Mouse (Mus musculus) central nervous system, embryonic 18 days (tissue): Measurements from ENCODE around the gene Lsm2. TPM values are rescaled to one million over a fixed set of nuclear protein-coding genes. Genes with fewer than 3 reads are reported as not detected.

Experiments used
- polyA plus RNA-seq: library from polyadenylated mRNA; depleted of rRNA; stranded (reverse); fragments of >200 nt; gene quantifications from 2 replicates; pipeline ENCODE4 v1.2.3, GENCODE M21; 2012; rRNA removed

Gene Lsm2
- 93.6 and 101 TPM in 2 replicates for polyA plus RNA-seq

DNA sequence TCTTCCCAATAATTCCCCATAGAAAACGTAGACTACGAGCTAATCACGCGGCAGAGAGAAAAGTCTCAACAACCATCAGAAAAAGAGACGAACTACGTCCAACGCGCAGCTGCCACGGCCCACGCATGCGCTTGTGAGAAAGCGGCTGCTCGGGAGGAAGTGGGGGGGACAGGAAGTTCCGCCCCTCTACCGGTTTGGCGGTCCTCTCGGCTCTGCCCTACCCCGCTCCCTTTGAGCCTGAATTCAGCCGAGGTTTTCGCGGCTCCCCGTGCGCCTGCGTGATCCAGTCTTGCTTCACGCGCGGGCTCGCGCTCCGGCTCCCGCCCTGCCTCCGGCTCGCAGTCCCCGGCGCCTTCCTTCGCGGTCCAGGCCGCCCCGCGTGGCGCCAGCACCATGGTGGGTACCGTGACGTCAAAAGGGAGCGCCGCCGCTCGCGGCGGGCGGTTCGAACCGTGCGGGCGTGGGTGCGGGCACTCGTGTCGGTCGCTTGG lies at the start of gene Lsm2:
TSS of gene Lsm2 (plus strand) at position 173 of the 491 bp plus-strand sequence.

DNA sequence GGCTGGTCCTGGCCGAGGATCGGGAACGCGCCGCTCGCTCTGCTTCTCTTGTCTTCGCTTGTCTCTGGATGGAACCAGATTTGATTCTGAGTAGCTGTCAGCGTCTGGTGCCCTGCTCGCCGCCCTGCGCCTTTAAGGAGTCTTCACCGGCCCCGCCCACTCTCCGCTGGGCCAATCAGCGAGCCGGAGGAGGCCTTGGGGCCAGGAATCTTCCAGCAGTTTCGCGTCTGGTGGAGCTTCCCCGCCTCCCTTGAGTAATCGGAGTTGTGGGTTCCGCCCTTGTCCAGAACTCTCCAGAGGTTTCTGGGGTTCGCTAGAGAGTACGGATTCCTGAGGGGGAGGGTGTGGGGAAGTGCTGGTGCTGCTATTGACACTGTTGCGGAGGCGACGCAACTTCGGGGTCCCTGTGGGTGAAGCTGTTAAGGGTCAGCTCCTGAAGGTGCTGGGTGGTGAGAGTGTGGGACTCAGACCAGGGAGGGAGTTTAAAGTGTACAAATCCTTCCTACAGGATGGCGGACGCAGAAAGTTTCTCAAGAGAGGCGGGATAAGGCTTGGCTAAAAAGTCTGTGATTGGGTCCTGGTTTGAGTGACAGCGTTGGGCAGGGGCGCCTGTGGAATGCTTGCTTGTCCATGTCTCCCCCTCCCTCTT lies 22.4 kb upstream of the Lsm2 start, which contains the start of gene Hspa1b:
TSS of gene Hspa1b (minus strand) at position 109 of the 649 bp plus-strand sequence.

DNA sequence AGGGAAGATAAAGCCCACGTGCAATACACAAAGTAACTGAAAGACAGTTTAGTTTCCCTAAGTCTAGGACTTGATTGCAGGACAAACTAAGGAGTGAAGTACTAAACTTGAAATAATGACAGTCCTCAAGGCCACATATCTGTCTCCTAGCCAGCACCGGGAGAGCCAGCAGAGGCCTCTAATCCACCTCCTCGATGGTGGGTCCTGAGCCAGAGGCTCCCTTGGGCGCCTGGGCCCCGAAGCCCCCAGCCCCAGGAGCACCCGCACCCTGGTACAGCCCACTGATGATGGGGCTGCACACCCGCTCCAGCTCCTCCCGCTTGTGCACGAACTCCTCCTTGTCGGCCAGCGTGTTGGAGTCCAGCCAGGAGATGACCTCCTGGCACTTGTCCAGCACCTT lies 11.8 kb upstream of the Lsm2 start, which contains the start of gene Gm20481:
TSS of gene Gm20481 (plus strand) at position 91 of the 400 bp plus-strand sequence.

DNA sequence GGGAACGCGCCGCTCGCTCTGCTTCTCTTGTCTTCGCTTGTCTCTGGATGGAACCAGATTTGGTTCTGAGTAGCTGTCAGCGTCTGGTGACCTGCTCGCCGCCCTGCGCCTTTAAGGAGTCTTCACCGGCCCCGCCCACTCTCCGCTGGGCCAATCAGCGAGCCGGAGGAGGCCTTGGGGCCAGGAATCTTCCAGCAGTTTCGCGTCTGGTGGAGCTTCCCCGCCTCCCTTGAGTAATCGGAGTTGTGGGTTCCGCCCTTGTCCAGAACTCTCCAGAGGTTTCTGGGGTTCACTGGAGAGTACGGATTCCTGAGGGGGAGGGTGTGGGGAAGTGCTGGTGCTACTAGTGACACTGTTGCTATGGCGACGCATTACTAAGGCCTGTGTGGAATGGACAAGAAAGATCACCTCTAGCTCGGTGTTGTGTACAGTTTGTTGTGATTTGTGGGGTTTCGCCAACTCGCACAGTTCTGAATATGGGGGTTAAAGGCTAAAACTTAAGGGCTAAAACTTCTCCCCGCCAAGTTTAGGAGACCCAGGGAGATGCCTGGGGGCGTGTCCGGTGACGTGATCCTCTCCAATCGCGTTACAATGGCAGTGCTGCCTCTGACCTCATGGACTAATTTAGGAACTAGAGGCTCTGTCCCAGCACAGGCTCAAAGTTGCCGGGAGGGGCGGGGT lies 9.5 kb upstream of the Lsm2 start, which contains the start of the genes Hspa1a and Hspa1l:
TSS of gene Hspa1a (minus strand) at position 88 of the 681 bp plus-strand sequence.
TSS of gene Hspa1l (plus strand) at position 635 of the 681 bp plus-strand sequence.

DNA sequence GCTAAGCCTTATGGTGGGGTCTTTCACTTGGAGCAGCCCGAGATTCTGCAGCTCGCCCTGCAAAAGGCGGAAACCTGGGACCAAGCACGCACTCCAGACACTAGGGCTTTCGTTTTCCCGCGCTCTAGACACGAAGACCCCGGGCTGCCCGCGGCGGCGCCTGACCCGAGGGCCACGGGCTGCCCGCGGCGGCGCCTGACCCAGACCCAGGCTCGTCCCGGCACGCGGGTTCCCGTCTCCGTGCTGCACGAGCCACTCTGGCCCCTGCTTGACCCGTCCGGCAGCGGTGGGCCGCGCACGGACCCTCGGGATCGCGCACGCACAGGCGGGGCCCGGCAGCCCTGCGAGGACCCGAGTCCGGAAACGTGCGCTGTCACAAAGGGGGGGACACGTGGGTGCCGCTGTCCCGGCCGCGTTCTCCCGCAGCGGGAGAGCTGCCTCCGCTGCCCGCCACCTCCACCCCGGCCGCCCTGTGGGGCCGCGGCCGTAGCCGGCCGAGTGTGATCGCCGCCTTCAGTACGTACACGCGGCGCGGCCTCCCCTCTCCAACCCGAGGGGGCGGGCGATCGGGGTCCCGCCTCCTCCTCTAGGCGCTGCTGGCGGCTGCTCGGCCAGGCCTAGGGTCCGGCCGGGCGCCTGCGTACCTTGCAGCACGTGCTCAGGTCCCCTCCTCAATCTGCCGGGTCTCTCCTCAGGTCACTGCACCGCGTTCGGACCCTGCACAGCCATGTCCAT lies 19.2 kb downstream of the Lsm2 start, which contains the start of gene Vars:
TSS of gene Vars (plus strand) at position 271 of the 735 bp plus-strand sequence.

DNA sequence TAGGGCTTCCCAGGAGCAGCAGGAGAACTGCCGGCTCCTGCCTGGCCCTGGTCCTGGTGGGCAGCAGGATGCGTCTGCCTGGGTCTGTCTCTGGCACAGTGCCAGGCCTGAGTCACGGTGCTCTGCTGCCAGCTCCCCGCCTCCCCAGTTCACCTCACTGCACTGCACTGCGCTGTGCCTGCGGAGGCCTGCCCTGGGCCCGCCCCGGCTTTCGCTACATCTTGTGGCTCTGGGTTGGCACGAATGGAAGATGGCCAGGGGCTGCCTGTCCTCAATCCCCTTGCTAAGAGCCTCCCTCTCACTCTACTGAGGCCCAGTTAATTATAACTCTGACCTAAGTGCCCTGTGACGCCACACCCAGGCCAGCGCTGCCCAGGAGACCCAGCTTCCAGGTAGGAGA lies 34.7 kb downstream of the Lsm2 start, which contains the start of gene Vwa7:
TSS of gene Vwa7 (plus strand) at position 204 of the 400 bp plus-strand sequence.

DNA sequence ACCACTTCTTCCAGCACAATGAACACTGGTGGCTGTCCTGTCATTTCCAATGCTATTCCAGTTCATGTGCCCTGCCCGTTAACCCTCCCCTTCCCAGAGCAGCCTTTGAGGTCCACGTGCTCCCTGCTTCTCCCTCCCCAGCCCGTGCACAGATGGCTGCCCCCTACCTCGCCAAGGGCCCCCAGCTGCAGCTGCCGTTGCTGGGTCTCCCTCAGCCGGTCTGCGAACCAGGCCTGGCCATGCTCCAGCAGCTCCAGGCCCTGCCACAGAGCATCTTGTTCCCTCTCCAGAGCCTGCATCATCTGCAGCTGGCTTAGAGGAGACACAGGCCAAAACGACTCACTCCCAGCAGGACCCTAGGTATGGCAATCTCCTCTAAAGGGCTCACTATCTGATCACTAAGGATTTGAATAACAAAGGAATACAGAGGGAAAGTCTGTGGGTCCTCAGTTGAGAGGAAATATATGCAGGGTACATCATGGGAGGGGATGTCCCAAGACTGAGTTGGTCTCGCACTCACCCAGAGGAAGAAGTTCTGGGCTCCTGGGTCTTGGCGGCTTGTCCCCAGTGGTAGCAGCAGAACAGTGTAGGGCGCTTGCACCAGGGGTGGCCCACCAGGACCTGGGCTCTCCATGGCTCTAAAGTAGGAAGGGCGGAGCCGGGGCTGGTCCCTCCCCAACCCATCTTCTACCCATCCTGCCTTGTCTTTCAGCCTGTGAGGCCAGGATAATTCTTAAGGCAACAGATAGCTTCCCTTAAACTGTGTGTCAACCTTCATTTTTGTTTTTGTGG lies 45.8 kb downstream of the Lsm2 start, which contains the start of gene Sapcd1:
TSS of gene Sapcd1 (minus strand) at position 740 of the 792 bp plus-strand sequence.

Other genes with a start within 250 kb of the Lsm2 start
- 0.63 and 1.0 TPM in 2 replicates for gene C4b, start 238.0 kb upstream of the Lsm2 start, polyA plus RNA-seq
- 0.08 TPM in 1 of 2 replicates, not detected in the other for gene Cyp21a1, start 177.3 kb upstream of the Lsm2 start, polyA plus RNA-seq
- gene Stk19, start 144.9 kb upstream of the Lsm2 start, polyA plus RNA-seq = 75.7 and 76.3 TPM in 2 replicates
- gene Dxo, start 144.8 kb upstream of the Lsm2 start, polyA plus RNA-seq = 61.1 and 67.6 TPM in 2 replicates
- 89.7 and 90.9 TPM in 2 replicates for gene Skiv2l, start 131.7 kb upstream of the Lsm2 start, polyA plus RNA-seq
- gene Nelfe, start 131.5 kb upstream of the Lsm2 start, polyA plus RNA-seq = 50.7 and 54.7 TPM in 2 replicates
- 0.29 and 2.0 TPM in 2 replicates for gene Cfb, start 119.3 kb upstream of the Lsm2 start, polyA plus RNA-seq
- 73.3 and 74.1 TPM in 2 replicates for gene Zbtb12, start 102.4 kb upstream of the Lsm2 start, polyA plus RNA-seq
- gene Gm20547, start 99.8 kb upstream of the Lsm2 start, polyA plus RNA-seq = 0.29 TPM in 1 of 2 replicates, not detected in the other
- 2.4 and 3.2 TPM in 2 replicates for gene C2, start 83.6 kb upstream of the Lsm2 start, polyA plus RNA-seq
- gene Ehmt2, start 83.4 kb upstream of the Lsm2 start, polyA plus RNA-seq = 311 and 328 TPM in 2 replicates
- gene Slc44a4, start 67.4 kb upstream of the Lsm2 start, polyA plus RNA-seq = 0.04 and 0.06 TPM in 2 replicates
- gene Neu1, start 50.6 kb upstream of the Lsm2 start, polyA plus RNA-seq = 30.5 and 30.9 TPM in 2 replicates
- gene Hspa1b, start 22.6 kb upstream of the Lsm2 start, polyA plus RNA-seq = 8.8 and 9.7 TPM in 2 replicates
- not detected in 2 replicates for gene Gm20481, start 11.9 kb upstream of the Lsm2 start, polyA plus RNA-seq
- 13.2 and 13.5 TPM in 2 replicates for gene Hspa1a, start 9.7 kb upstream of the Lsm2 start, polyA plus RNA-seq
- gene Hspa1l, start 9.2 kb upstream of the Lsm2 start, polyA plus RNA-seq = 0.62 and 0.90 TPM in 2 replicates
- 78.1 and 85.3 TPM in 2 replicates for gene Vars, start 19.1 kb downstream of the Lsm2 start, polyA plus RNA-seq
- gene Vwa7, start 34.7 kb downstream of the Lsm2 start, polyA plus RNA-seq = 0.48 TPM in 2 replicates
- gene Sapcd1, start 46.2 kb downstream of the Lsm2 start, polyA plus RNA-seq = 2.1 and 2.3 TPM in 2 replicates
- gene Msh5, start 64.9 kb downstream of the Lsm2 start, polyA plus RNA-seq = 2.7 and 3.0 TPM in 2 replicates
- gene Clic1, start 68.1 kb downstream of the Lsm2 start, polyA plus RNA-seq = 45.7 and 47.6 TPM in 2 replicates
- gene Ddah2, start 77.2 kb downstream of the Lsm2 start, polyA plus RNA-seq = 243 and 254 TPM in 2 replicates
- 2.1 TPM in 1 of 2 replicates, not detected in the other for gene Ly6g6c, start 83.5 kb downstream of the Lsm2 start, polyA plus RNA-seq
- 0.03 and 0.10 TPM in 2 replicates for gene Mpig6b, start 84.3 kb downstream of the Lsm2 start, polyA plus RNA-seq
- gene Ly6g6e, start 95.0 kb downstream of the Lsm2 start, polyA plus RNA-seq = 6.6 and 10.1 TPM in 2 replicates
- gene Ly6g6d, start 96.2 kb downstream of the Lsm2 start, polyA plus RNA-seq = 1.3 and 1.6 TPM in 2 replicates
- 0.09 and 0.19 TPM in 2 replicates for gene Ly6g6f, start 103.7 kb downstream of the Lsm2 start, polyA plus RNA-seq
- gene Abhd16a, start 107.4 kb downstream of the Lsm2 start, polyA plus RNA-seq = 110 and 114 TPM in 2 replicates
- gene Ly6g5c, start 126.4 kb downstream of the Lsm2 start, polyA plus RNA-seq = not detected in 2 replicates
- gene Ly6g5b, start 133.6 kb downstream of the Lsm2 start, polyA plus RNA-seq = 2.3 TPM in 2 replicates
- gene Gpank1, start 139.6 kb downstream of the Lsm2 start, polyA plus RNA-seq = 17.4 and 18.3 TPM in 2 replicates
- gene Csnk2b, start 140.2 kb downstream of the Lsm2 start, polyA plus RNA-seq = 170 and 198 TPM in 2 replicates
- 5.2 and 5.6 TPM in 2 replicates for gene D17H6S53E, start 144.5 kb downstream of the Lsm2 start, polyA plus RNA-seq
- gene Apom, start 150.2 kb downstream of the Lsm2 start, polyA plus RNA-seq = 0.65 and 0.84 TPM in 2 replicates
- 237 and 290 TPM in 2 replicates for gene Bag6, start 153.3 kb downstream of the Lsm2 start, polyA plus RNA-seq
- gene Prrc2a, start 183.0 kb downstream of the Lsm2 start, polyA plus RNA-seq = 228 and 250 TPM in 2 replicates
- 3.7 and 3.9 TPM in 2 replicates for gene Aif1, start 194.2 kb downstream of the Lsm2 start, polyA plus RNA-seq
- gene Lst1, start 206.6 kb downstream of the Lsm2 start, polyA plus RNA-seq = 15.7 and 18.5 TPM in 2 replicates
- gene Ltb, start 212.6 kb downstream of the Lsm2 start, polyA plus RNA-seq = 0.76 and 0.84 TPM in 2 replicates
- gene Tnf, start 220.1 kb downstream of the Lsm2 start, polyA plus RNA-seq = 0.05 TPM in 2 replicates
- 0.57 and 0.62 TPM in 2 replicates for gene Lta, start 223.5 kb downstream of the Lsm2 start, polyA plus RNA-seq
- gene Gm16181, start 239.0 kb downstream of the Lsm2 start, polyA plus RNA-seq = not detected in 2 replicates